Mouse (Mus musculus): ENCODE data around the gene 2310030G06Rik. TPM values are rescaled to one million over a fixed set of nuclear protein-coding genes. Genes with fewer than 3 reads are reported as not detected.

Gene 2310030G06Rik
- polyA plus RNA-seq, 1 experiment, result 15.0 TPM

- Histone ChIP-seq H3K27me3 (ENCODE audit: control insufficient read depth, insufficient read depth, low read length) (no peaks in the 10 kb centered on the region), H3K4me1 (ENCODE audit: control insufficient read depth, insufficient read depth, insufficient read length, low read length) (0 out of 2 replicates have a peak, but pooled peaks cover 3% of the 10 kb centered on the region), H3K4me3 (ENCODE audit: low read depth, low read length) (no peak overlapping the region), H3K36me3 (ENCODE audit: control insufficient read depth, insufficient read depth, low read length) (peaks cover 4% of the 10 kb centered on the region; the same call in 1 of the 2 replicates), H3K27ac (ENCODE audit: insufficient read depth, low read depth, low read length) (no peak overlapping the region)
- TF ChIP-seq CTCF (IDR thresholded peaks at IDR 0.05; ENCODE audit: extremely low read depth, insufficient read length, insufficient replicate concordance, low read depth, low read length) (no peak), POLR2A (IDR thresholded peaks at IDR 0.05; ENCODE audit: low read depth, low read length) (no peak)
- 91% methylated on average over 2 of the region's 2 CpGs for WGBS
These were observed 23.7 kb upstream of the 2310030G06Rik start for GRCm38 (mm10) chr9:50770011-50770410.

- Histone ChIP-seq H3K4me1 (ENCODE audit: control insufficient read depth, insufficient read depth, insufficient read length, low read length) (no peaks in the 10 kb centered on the region), H3K27ac (ENCODE audit: insufficient read depth, low read depth, low read length) (peak within 1 kb of the TSS; percentile 93), H3K4me3 (ENCODE audit: low read depth, low read length) (peak within 1 kb of the TSS; percentile 91), H3K36me3 (ENCODE audit: control insufficient read depth, insufficient read depth, low read length) (peaks cover 9% of the 10 kb centered on the region), H3K27me3 (ENCODE audit: control insufficient read depth, insufficient read depth, low read length) (no peaks in the 10 kb centered on the region)
- peak; percentile 77 for TF ChIP-seq CTCF (IDR thresholded peaks at IDR 0.05; ENCODE audit: extremely low read depth, insufficient read length, insufficient replicate concordance, low read depth, low read length)
- peak; percentile 38 for TF ChIP-seq POLR2A (IDR thresholded peaks at IDR 0.05; ENCODE audit: low read depth, low read length)
- WGBS, result 2% methylated on average over 59 of the region's 59 CpGs
These were observed 22.0 kb upstream of the 2310030G06Rik start, which contains the start of gene Fdxacb1 for GRCm38 (mm10) chr9:50768107-50769002. Gene Fdxacb1, plus strand, starts transcription at chr9:50768236.

- Histone ChIP-seq H3K4me1 (ENCODE audit: control insufficient read depth, insufficient read depth, insufficient read length, low read length) (no peaks in the 10 kb centered on the region), H3K4me3 (ENCODE audit: low read depth, low read length) (peak overlapping the region; percentile 91), H3K36me3 (ENCODE audit: control insufficient read depth, insufficient read depth, low read length) (peaks cover 10% of the 10 kb centered on the region), H3K27me3 (ENCODE audit: control insufficient read depth, insufficient read depth, low read length) (no peaks in the 10 kb centered on the region), H3K27ac (ENCODE audit: insufficient read depth, low read depth, low read length) (peak overlapping the region; percentile 89)
- TF ChIP-seq POLR2A (IDR thresholded peaks at IDR 0.05; ENCODE audit: low read depth, low read length), result no peak; the same call in 1 of the 2 replicates
- TF ChIP-seq CTCF (IDR thresholded peaks at IDR 0.05; ENCODE audit: extremely low read depth, insufficient read length, insufficient replicate concordance, low read depth, low read length), result no peak
- 2% methylated on average over 17 of the region's 17 CpGs for WGBS
These were observed 21.3 kb upstream of the 2310030G06Rik start for GRCm38 (mm10) chr9:50767531-50768106.

- Histone ChIP-seq H3K4me1 (ENCODE audit: control insufficient read depth, insufficient read depth, insufficient read length, low read length) (no peaks in the 10 kb centered on the region), H3K4me3 (ENCODE audit: low read depth, low read length) (no peak overlapping the region), H3K36me3 (ENCODE audit: control insufficient read depth, insufficient read depth, low read length) (peaks cover 7% of the 10 kb centered on the region), H3K27me3 (ENCODE audit: control insufficient read depth, insufficient read depth, low read length) (no peaks in the 10 kb centered on the region), H3K27ac (ENCODE audit: insufficient read depth, low read depth, low read length) (no peak overlapping the region)
- TF ChIP-seq CTCF (IDR thresholded peaks at IDR 0.05; ENCODE audit: extremely low read depth, insufficient read length, insufficient replicate concordance, low read depth, low read length) (peak; percentile 23; the same call in 1 of the 2 replicates), POLR2A (IDR thresholded peaks at IDR 0.05; ENCODE audit: low read depth, low read length) (no peak)
- WGBS, result 58% methylated on average over 1 of the region's 1 CpGs
These were observed 17.0 kb upstream of the 2310030G06Rik start for GRCm38 (mm10) chr9:50763331-50763730.

- TF ChIP-seq CTCF (IDR thresholded peaks at IDR 0.05; ENCODE audit: extremely low read depth, insufficient read length, insufficient replicate concordance, low read depth, low read length) (no peak), POLR2A (IDR thresholded peaks at IDR 0.05; ENCODE audit: low read depth, low read length) (no peak)
- Histone ChIP-seq H3K36me3 (ENCODE audit: control insufficient read depth, insufficient read depth, low read length) (peaks cover 7% of the 10 kb centered on the region), H3K27me3 (ENCODE audit: control insufficient read depth, insufficient read depth, low read length) (no peaks in the 10 kb centered on the region), H3K27ac (ENCODE audit: insufficient read depth, low read depth, low read length) (no peak overlapping the region), H3K4me1 (ENCODE audit: control insufficient read depth, insufficient read depth, insufficient read length, low read length) (no peaks in the 10 kb centered on the region), H3K4me3 (ENCODE audit: low read depth, low read length) (no peak overlapping the region)
- WGBS, result 54% methylated on average over 6 of the region's 6 CpGs
These were observed 15.3 kb upstream of the 2310030G06Rik start for GRCm38 (mm10) chr9:50761520-50762243.

- H3K27me3 ChIP-seq (ENCODE audit: control insufficient read depth, insufficient read depth, low read length), result 0 out of 2 replicates have a peak, but pooled peaks cover 3% of the 10 kb centered on the region
- no peak overlapping the region for H3K4me3 ChIP-seq (ENCODE audit: low read depth, low read length)
- H3K36me3 ChIP-seq (ENCODE audit: control insufficient read depth, insufficient read depth, low read length), result no peaks in the 10 kb centered on the region
- H3K4me1 ChIP-seq (ENCODE audit: control insufficient read depth, insufficient read depth, insufficient read length, low read length), result no peaks in the 10 kb centered on the region
- H3K27ac ChIP-seq (ENCODE audit: insufficient read depth, low read depth, low read length), result no peak overlapping the region
- TF ChIP-seq POLR2A (IDR thresholded peaks at IDR 0.05; ENCODE audit: low read depth, low read length), result no peak
- TF ChIP-seq CTCF (IDR thresholded peaks at IDR 0.05; ENCODE audit: extremely low read depth, insufficient read length, insufficient replicate concordance, low read depth, low read length), result no peak
- 78% methylated on average over 5 of the region's 5 CpGs for WGBS
These were observed 10.4 kb upstream of the 2310030G06Rik start for GRCm38 (mm10) chr9:50756711-50757110.

Data from small intestine, adult 2 months (tissue).